Mouse (Mus musculus) kidney, adult 2 months (tissue): Measurements from ENCODE around the gene Gcsh. TPM values are rescaled to one million over a fixed set of nuclear protein-coding genes. Genes with fewer than 3 reads are reported as not detected.

Source experiments
- DNase-seq: peaks from one replicate; pipeline ENCODE4 v3.0.0; 2021
- H3K27ac ChIP-seq: fragments of 200-500 bp; 2 replicates; pipeline ENCODE4 v1.5.1; 2012; ENCODE audit warnings: low read depth, low read length, control low read depth, inconsistent platforms; ENCODE audit not compliant: insufficient read depth
- H3K27me3 ChIP-seq: fragments of 200-500 bp; replicated peaks from 2 replicates; pipeline ENCODE4 v1.6.1; 2012; ENCODE audit warnings: mild to moderate bottlenecking, moderate library complexity, low read length, inconsistent platforms; ENCODE audit not compliant: control insufficient read depth, insufficient read depth
- H3K36me3 ChIP-seq: fragments of 200-500 bp; 2 replicates; pipeline ENCODE4 v1.6.1; 2012; ENCODE audit warnings: mild to moderate bottlenecking, moderate library complexity, low read length, inconsistent platforms; ENCODE audit not compliant: control insufficient read depth, insufficient read depth
- H3K4me1 ChIP-seq: fragments of 200-500 bp; 2 replicates; pipeline ENCODE4 v1.6.1; 2011; ENCODE audit warnings: low read length; ENCODE audit not compliant: control insufficient read depth, insufficient read depth
- H3K4me3 ChIP-seq: fragments of 200-500 bp; 2 replicates; pipeline ENCODE4 v1.5.1; 2011; ENCODE audit warnings: mild to moderate bottlenecking, low read depth, low read length, control low read depth; ENCODE audit not compliant: insufficient read depth
- CTCF ChIP-seq: fragments of 200-500 bp; conservative IDR thresholded peaks from 2 replicates; pipeline ENCODE4 v1.5.1; 2011; ENCODE audit warnings: low read depth, mild to moderate bottlenecking, control low read depth, low read length, moderate library complexity, mixed read lengths; ENCODE audit not compliant: insufficient read depth, insufficient read length
- POLR2A ChIP-seq: fragments of 200-500 bp; IDR thresholded peaks from one replicate; pipeline ENCODE4 v1.6.1; 2011; ENCODE audit warnings: low read depth, low read length, control low read depth
- WGBS: fragments of 180-500 bp; shearing (Covaris S2); methylation state at CpG from one replicate; pipeline ENCODE4 v1.1.7; 2018; 5-methylcytosine and 5-hydroxymethylcytosine counted together
- polyA plus RNA-seq: library from polyadenylated mRNA; depleted of rRNA; stranded (reverse); fragments of >200 nt; gene quantifications from 2 replicates; pipeline ENCODE4 v1.2.3, GENCODE M21; 2012; rRNA removed

Gene Gcsh
- polyA plus RNA-seq, result 96.5 and 113 TPM in 2 replicates

DNA sequence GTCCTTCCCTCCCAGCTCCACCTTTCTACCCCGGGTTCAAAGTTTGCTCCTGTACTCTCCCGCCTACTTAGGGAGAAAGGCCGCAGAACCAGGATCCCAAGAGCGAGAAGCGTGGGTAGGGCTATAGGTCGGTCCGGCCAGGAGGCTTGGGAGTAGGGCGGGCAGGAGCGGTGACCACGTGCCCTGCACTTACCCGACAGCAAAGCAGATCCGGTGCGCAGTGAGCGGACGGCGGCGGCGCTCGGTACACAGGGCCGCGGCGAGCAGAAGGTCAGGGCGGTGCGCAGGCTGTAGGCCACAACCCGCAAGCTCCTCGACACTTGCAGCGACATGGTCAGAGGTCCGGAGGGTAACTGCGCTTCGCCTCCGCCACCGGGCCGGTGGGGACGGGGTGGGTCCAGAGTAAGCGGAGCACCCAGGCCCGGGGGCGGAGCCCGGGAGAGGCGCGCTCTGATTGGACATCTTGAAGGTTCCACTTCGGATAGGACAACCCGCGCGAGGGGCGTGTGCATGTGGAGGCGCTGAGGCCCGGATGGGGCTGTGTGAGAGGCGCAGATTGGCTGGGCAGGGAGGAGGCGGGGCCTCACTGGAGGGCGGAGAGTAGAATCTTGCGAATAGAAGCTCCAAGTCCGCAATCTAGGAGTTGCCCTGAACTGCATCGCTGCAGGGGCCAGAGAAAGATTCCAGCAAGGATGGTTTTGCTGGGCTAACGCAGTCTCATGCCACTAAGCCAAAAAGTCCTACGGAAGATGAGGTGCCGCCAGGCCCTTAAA, at the start of gene Gcsh:
Gene Gcsh, minus strand, starts transcription at position 443 of the 773 bp plus-strand sequence.
- TF ChIP-seq CTCF, result no peak
- peak; percentile 89 for TF ChIP-seq POLR2A
- H3K27ac ChIP-seq, result peak within 1 kb of the TSS; percentile 86
- under 1% methylated on average over 56 of the region's 56 CpGs for WGBS

GRCm38 (mm10) chr8:117039843-117040242, 46.5 kb upstream of the Gcsh start:
- TF ChIP-seq CTCF (no peak), POLR2A (no peak)
- Histone ChIP-seq H3K4me3 (no peak overlapping the region), H3K4me1 (no peaks in the 10 kb centered on the region), H3K36me3 (no peaks in the 10 kb centered on the region), H3K27ac (no peak overlapping the region), H3K27me3 (no peaks in the 10 kb centered on the region)
- 77% methylated on average over 7 of the region's 7 CpGs for WGBS
- no peak for DNase-seq

More for the DNA sequence above, at the start of gene Gcsh:
- peak within 1 kb of the TSS; percentile 80 for H3K4me3 ChIP-seq
- H3K4me1 ChIP-seq, result peaks cover 12% of the 10 kb centered on the region; the same call in 1 of the 2 replicates
- no peaks in the 10 kb centered on the region for H3K27me3 ChIP-seq
- H3K36me3 ChIP-seq, result no peaks in the 10 kb centered on the region
- peak; percentile 100 for DNase-seq

DNA sequence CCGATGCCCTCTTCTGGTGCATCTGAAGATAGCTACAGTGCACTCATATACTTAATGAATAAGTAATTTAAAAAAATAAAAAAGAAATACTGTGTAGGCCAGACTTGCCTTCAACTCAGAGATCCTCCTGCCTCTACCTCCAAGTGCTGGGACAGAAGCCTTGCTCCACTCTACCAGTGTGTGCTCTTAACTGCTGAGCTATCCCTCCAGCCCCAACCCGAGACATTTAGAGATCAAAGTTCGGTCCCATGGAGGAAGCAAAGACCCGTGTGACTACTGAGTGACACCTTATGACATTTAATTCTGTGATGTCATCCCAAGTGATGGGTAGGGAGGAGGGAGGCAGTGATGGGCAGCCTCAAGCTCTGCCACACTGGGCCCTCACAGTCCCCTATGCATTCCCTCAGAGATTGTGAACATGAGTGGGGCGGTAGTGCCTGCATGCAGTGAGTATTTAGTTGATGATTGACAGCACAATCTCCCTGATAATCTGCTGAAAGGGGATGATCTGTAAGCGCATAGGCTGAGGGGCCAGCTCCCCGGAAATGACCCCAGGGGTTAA, 44.1 kb upstream of the Gcsh start:
- H3K27me3 ChIP-seq, result no peaks in the 10 kb centered on the region
- no peak overlapping the region for H3K27ac ChIP-seq
- H3K4me3 ChIP-seq, result no peak overlapping the region
- no peaks in the 10 kb centered on the region for H3K4me1 ChIP-seq
- TF ChIP-seq CTCF, result no peak
- no peak for TF ChIP-seq POLR2A
- H3K36me3 ChIP-seq, result no peaks in the 10 kb centered on the region
- DNase-seq, result no peak
- 69% methylated on average over 7 of the region's 7 CpGs for WGBS

DNA sequence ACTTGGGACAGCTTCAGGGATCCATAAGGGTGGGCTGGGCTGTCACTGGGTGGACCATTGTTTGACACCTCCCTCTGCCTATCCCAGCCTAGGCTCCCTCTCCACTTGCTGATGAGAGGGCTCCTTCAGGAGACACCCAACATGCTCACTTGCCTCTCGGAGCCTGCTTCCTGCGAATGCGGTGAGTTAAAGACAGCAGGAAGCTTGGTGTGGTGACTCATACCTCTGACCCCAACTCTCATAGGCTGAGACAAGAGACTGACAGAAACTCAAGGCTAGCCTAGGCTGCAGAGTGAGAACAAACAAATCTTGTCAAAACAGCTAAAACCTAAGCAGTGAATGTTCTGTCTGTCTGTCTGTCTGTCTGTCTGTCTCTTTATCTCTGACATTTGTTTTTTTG, 40.1 kb upstream of the Gcsh start:
- no peak for DNase-seq
- WGBS, result 64% methylated on average over 3 of the region's 3 CpGs
- Histone ChIP-seq H3K36me3 (no peaks in the 10 kb centered on the region), H3K4me3 (no peak overlapping the region), H3K27ac (no peak overlapping the region), H3K4me1 (no peaks in the 10 kb centered on the region), H3K27me3 (no peaks in the 10 kb centered on the region)
- TF ChIP-seq CTCF (no peak), POLR2A (no peak)

DNA sequence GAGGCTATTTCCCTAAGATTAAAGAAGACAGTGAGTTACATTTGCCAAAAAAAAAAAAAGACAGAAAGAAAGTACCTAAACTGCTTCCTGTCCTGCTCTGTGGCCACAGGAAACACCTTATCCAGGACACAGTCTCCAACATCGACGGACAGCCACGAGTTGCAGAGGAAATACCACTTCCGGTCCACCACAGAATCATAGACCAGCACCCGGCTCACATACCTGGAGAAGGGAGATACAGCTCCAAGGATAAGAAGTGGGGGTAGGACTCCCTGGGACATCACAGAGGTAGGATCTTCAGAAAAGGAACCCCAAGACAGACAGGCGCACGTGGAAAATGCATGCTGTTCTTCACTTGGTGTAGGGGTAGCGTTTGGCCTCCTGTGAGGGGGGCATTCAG, 39.3 kb upstream of the Gcsh start:
- H3K27me3 ChIP-seq, result no peaks in the 10 kb centered on the region
- H3K36me3 ChIP-seq, result no peaks in the 10 kb centered on the region
- no peak for DNase-seq
- H3K4me1 ChIP-seq, result no peaks in the 10 kb centered on the region
- WGBS, result 79% methylated on average over 8 of the region's 8 CpGs
- no peak overlapping the region for H3K27ac ChIP-seq
- no peak overlapping the region for H3K4me3 ChIP-seq
- no peak for TF ChIP-seq CTCF
- no peak for TF ChIP-seq POLR2A

DNA sequence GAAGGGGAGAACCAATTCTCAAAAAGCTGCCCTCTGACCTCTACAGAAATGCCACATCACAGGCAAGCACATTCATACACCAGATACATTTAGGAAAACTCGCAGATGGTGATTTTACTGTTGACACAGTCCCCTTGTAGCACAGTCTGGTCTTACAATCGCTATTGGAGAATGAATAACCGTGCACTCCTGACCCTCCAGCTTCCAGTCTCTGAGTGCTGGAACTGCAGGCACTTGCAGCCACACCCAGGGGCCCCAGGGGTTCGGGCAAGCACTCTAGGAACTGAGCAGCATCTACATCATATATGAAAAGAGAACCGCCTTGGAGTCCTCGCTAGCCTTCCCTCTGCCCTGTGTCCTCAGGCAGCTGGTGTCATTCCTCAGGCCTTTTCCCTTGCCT, 38.1 kb upstream of the Gcsh start:
- TF ChIP-seq CTCF (no peak), POLR2A (no peak)
- H3K27ac ChIP-seq, result no peak overlapping the region
- H3K27me3 ChIP-seq, result no peaks in the 10 kb centered on the region
- no peak overlapping the region for H3K4me3 ChIP-seq
- H3K36me3 ChIP-seq, result no peaks in the 10 kb centered on the region
- DNase-seq, result no peak
- whole genome bisulfite sequencing, result 49% methylated on average over 6 of the region's 6 CpGs
- H3K4me1 ChIP-seq, result no peaks in the 10 kb centered on the region

GRCm38 (mm10) chr8:117028686-117029085, 35.3 kb upstream of the Gcsh start:
- Histone ChIP-seq H3K36me3 (no peaks in the 10 kb centered on the region), H3K4me1 (no peaks in the 10 kb centered on the region), H3K27ac (no peak overlapping the region), H3K27me3 (no peaks in the 10 kb centered on the region), H3K4me3 (no peak overlapping the region)
- WGBS, result 95% methylated on average over 10 of the region's 10 CpGs
- no peak for TF ChIP-seq CTCF
- TF ChIP-seq POLR2A, result no peak
- no peak for DNase-seq
